Mouse (Mus musculus) olfactory bulb, adult 2 months (tissue): ENCODE measurements at regions not wholly inside any gene's neighbourhood (a gene's known extent, or its start where the extent isn't known, plus 50 kb on each side); places are given as distances from the start of the nearest gene placed in this dataset.

Source experiments
- CTCF ChIP-seq: fragments of 200-500 bp; IDR thresholded peaks from 2 replicates; pipeline ENCODE4 v1.5.1; 2012; ENCODE audit warnings: low read depth, mild to moderate bottlenecking, low read length, moderate library complexity; ENCODE audit not compliant: insufficient read depth
- POLR2A ChIP-seq: fragments of 200-500 bp; IDR thresholded peaks from 2 replicates; pipeline ENCODE4 v1.6.1; 2012; ENCODE audit warnings: mild to moderate bottlenecking, low read depth, low read length, moderate library complexity; ENCODE audit not compliant: insufficient read depth

GRCm38 (mm10) chr9:113093863-113094390 is 614.1 kb downstream of the Pdcd6ip start:
- no peak for TF ChIP-seq CTCF
- no peak for TF ChIP-seq POLR2A
